Mouse (Mus musculus): ENCODE measurements around the gene Foxq1. TPM values are rescaled to one million over a fixed set of nuclear protein-coding genes. Genes with fewer than 3 reads are reported as not detected.

Gene Foxq1
- polyA plus RNA-seq, 1 experiment from 2014 or later = 0.70 TPM

DNA sequence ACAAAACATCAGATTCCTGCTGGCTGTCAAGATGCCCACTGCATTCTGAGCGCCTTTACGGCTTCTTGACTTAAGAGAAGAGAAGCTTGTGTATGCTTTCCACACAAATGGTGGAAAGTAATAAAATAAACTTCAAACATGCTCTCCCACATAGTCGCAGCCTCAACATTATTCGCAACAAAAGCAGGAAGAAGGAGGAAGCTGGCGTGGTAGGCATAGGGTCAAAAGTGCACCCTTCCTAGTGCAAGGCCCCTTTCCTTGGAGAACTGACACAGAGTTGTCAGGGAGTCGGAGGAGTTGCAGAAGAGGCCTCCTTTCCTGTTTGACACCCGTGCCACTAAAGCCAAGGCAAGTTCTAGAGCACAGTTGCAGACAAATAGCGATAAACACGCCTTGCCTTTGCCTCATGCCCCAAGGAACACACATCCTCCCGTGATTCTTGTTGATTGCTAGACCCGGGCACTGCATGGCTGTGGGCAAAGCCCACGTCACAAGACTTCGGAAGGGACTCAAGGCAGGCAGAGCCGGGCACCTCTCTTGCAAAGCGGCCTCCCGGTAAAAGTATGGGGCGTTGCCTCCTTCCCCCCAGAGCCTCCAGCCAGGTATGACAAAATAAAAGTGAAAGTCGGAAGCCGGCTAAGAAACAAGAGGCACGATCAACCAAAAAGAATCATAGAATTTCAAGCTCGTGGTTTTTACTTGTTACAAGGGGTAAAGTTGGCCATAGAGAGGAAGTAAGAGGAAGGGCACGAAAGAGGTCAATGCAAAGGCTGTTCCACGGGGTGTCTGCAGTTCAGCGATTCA is 1.2 kb downstream of the Foxq1 start:
- Histone ChIP-seq H3K36me3 (no peaks in the 10 kb centered on the region), H3K4me3 (peak overlapping the region; percentile 72), H3K9me3 (replicated peaks) (no peaks in the 10 kb centered on the region), H3K4me1 (peaks cover 28% of the 10 kb centered on the region), H3K27ac (replicated peaks) (no peak overlapping the region), H3K27me3 (ENCODE audit: low read depth, poor library complexity, severe bottlenecking) (peaks cover 87% of the 10 kb centered on the region)
- peak; percentile 38 for DNase-seq (ENCODE audit: low spot score)
- WGBS = 6% methylated on average over 24 of the region's 24 CpGs

DNA sequence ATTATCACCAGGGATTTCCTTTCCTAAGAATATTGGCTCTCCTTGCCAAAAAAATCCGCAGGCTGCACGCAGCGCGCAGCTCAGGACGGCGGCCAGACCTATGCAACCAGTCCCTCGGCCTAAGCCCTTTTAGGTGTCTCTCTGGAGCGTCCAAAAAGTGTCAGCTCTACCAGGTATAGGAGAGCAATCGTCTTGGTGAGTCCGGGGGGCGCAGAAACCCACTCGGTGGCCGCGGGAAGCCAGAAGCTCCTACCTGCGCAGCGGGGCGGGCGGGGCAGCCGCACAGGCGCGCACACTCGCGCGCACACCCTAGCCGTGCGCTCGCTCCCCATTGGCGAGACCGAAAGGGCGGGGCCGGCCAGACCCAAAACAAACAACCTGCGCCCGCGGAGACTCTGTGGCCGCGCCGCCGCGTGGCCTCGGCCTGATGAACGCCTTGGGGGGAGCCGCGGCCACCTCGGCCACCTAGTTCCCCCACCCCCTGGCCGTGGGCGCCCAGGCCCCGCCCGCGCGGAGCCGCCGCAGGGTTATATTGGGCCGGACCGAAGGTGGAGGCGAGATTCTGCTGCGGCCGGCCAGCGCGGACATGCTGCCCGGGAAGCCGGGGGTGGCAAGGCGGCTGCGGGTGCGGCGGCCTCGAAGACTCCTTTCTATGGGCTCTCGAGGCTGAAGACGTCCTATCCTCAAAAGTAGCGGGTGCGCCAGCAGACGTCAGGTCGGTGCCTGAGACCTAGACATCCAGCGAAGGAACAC is 2.0 kb downstream of the Foxq1 start:
- H3K27ac ChIP-seq (replicated peaks) = 0 out of 2 replicates have a peak overlapping the region, but pooled peaks have one; percentile 17
- whole genome bisulfite sequencing = under 1% methylated on average over 73 of the region's 73 CpGs
- H3K4me1 ChIP-seq = peaks cover 35% of the 10 kb centered on the region
- peak; percentile 56 for DNase-seq (ENCODE audit: low spot score)
- no peaks in the 10 kb centered on the region for H3K9me3 ChIP-seq (replicated peaks)
- H3K27me3 ChIP-seq (ENCODE audit: low read depth, poor library complexity, severe bottlenecking) = peaks cover 95% of the 10 kb centered on the region
- H3K4me3 ChIP-seq = peak overlapping the region; percentile 72
- H3K36me3 ChIP-seq = no peaks in the 10 kb centered on the region

DNA sequence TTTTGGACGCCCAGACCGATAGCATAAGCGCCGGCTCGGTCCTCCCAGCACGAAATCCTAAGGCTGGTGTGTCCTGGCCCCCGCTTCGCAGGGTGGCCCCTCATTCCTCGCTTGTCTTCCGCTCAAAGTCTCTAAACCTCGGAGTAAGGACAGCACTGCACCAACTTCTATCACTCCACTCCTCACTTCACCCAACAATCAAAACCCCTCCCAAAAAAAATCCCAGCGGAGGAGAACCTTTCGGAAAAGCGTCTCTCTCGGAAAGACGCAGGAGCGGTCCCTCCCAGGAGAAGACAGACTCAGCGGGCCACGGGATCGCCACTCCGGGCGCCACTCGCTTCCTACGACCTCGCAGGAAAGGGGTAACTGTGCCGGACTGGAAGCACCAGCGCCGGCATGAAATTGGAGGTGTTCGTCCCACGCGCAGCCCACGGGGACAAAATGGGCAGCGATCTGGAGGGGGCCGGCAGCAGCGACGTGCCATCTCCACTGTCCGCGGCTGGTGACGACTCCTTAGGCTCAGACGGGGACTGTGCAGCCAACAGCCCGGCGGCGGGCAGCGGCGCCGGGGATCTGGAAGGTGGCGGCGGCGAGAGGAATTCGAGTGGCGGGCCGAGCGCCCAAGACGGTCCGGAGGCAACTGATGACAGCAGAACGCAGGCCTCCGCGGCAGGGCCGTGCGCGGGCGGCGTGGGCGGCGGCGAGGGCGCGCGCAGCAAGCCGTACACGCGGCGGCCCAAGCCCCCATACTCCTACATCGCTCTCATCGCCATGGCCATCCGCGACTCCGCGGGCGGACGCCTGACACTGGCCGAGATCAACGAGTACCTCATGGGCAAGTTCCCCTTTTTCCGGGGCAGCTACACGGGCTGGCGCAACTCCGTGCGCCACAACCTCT is 2.8 kb downstream of the Foxq1 start, which contains the start of gene A530084C06Rik:
Gene A530084C06Rik, minus strand, starts transcription at position 813 of the 898 bp plus-strand sequence.
- Histone ChIP-seq H3K4me1 (peaks cover 35% of the 10 kb centered on the region), H3K36me3 (no peaks in the 10 kb centered on the region), H3K9me3 (replicated peaks) (no peaks in the 10 kb centered on the region), H3K27ac (replicated peaks) (peak within 1 kb of the TSS; percentile 38; the same call in 1 of the 2 replicates), H3K4me3 (peak within 1 kb of the TSS; percentile 72), H3K27me3 (ENCODE audit: low read depth, poor library complexity, severe bottlenecking) (peaks cover 100% of the 10 kb centered on the region)
- under 1% methylated on average over 88 of the region's 88 CpGs for WGBS
- peak; percentile 66 for DNase-seq (ENCODE audit: low spot score)

DNA sequence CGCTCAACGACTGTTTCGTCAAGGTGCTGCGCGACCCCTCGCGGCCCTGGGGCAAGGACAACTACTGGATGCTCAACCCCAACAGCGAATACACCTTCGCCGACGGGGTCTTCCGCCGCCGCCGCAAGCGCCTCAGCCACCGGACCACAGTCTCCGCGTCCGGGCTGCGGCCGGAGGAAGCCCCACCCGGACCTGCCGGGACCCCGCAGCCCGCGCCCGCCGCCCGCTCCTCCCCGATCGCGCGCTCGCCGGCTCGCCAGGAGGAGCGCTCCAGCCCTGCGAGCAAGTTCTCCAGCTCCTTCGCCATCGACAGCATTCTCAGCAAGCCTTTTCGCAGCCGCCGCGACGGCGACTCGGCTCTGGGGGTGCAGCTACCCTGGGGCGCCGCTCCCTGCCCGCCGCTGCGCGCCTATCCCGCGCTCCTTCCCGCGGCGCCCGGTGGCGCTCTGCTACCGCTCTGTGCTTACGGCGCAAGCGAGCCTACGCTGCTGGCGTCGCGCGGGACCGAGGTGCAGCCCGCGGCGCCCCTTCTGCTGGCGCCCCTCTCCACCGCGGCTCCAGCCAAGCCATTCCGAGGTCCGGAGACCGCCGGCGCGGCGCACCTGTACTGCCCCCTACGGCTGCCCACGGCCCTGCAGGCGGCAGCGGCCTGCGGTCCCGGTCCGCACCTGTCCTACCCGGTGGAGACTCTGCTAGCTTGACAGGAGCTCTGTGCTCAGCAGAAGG is 3.6 kb downstream of the Foxq1 start:
- Histone ChIP-seq H3K36me3 (no peaks in the 10 kb centered on the region), H3K4me1 (peaks cover 35% of the 10 kb centered on the region), H3K27ac (replicated peaks) (peak overlapping the region; percentile 38; the same call in 1 of the 2 replicates), H3K9me3 (replicated peaks) (no peaks in the 10 kb centered on the region), H3K4me3 (peak overlapping the region; percentile 72), H3K27me3 (ENCODE audit: low read depth, poor library complexity, severe bottlenecking) (peaks cover 100% of the 10 kb centered on the region)
- peak; percentile 70 for DNase-seq (ENCODE audit: low spot score)
- under 1% methylated on average over 92 of the region's 92 CpGs for WGBS

DNA sequence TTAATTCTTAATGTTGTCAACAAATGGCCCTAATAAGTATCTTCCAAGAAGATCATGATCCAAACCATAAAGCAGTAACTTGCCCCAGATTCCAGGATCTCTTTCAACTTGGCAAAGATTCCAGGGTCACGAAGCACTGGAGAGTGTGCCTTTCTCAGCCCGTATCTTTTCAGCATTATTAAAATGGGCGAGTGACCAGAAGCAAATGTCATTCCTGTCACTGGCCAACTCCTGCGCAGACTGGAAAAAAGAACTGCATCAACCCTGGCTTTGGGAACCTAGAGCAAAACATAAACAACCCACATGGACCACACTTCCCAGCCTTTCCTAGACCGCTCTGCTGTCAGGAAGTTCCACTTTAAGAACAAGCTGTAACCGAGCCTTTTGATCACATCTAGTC is 8.5 kb downstream of the Foxq1 start:
- no peak overlapping the region for H3K4me3 ChIP-seq
- no peak overlapping the region for H3K27ac ChIP-seq (replicated peaks)
- H3K27me3 ChIP-seq (ENCODE audit: low read depth, poor library complexity, severe bottlenecking) = peaks cover 68% of the 10 kb centered on the region
- no peaks in the 10 kb centered on the region for H3K9me3 ChIP-seq (replicated peaks)
- DNase-seq (ENCODE audit: low spot score) = no peak
- H3K36me3 ChIP-seq = no peaks in the 10 kb centered on the region
- 69% methylated on average over 6 of the region's 6 CpGs for WGBS
- H3K4me1 ChIP-seq = peaks cover 16% of the 10 kb centered on the region

DNA sequence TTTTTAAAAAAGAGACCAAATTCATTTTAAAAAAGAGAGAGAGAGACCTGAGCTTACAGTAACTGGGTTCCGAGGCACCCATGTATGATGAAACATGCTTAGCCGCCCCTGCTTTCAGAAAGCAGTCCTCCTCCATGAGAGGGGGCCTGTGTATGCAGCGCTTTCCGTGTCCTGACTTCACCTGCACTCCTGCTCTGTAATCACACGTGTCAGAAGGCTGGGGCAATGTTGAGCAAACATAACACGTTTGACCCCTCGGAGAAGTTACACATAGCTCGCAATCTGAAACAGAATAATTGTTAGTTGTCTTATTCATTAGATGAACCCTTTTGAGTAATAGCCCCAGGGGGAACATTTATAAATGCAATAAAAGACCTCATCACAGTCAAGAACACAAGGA is 11.2 kb downstream of the Foxq1 start:
- no peak for DNase-seq (ENCODE audit: low spot score)
- Histone ChIP-seq H3K27ac (replicated peaks) (no peak overlapping the region), H3K4me1 (peaks cover 11% of the 10 kb centered on the region), H3K9me3 (replicated peaks) (no peaks in the 10 kb centered on the region), H3K27me3 (ENCODE audit: low read depth, poor library complexity, severe bottlenecking) (peaks cover 41% of the 10 kb centered on the region), H3K4me3 (no peak overlapping the region), H3K36me3 (no peaks in the 10 kb centered on the region)
- WGBS = 84% methylated on average over 8 of the region's 8 CpGs

DNA sequence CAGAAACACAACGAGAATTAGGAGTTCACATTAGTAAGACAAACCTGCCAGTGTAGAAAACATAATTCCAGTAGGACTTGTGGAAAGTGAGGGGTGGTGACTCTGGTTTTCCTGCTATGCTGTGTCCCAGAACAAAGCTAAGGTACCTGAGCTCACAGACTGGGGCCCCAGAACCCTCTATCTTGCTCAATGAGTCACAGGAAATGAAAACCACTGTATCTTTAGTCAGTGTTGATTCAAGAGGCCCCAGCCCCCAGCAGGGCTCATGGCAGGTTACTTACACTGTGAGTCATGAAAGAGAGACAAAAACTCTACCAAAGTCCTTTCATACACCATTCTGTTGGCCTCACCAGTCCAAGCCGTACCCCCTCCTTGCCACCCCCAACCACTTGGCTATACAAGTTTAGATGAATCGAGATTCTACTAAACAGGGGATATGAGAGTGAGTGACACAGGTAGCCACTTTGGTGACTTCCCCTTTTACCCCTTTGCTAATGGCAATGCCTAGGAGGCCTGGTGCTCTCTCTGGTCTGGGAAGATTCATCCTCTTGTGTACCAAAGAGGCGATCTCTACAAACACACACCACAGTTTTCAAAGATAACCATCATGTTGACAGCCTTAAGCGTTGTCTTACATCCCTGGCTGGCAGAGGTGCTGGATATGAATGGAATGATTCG is 11.8 kb downstream of the Foxq1 start:
- H3K9me3 ChIP-seq (replicated peaks) = no peaks in the 10 kb centered on the region
- WGBS = 85% methylated on average over 6 of the region's 6 CpGs
- peaks cover 35% of the 10 kb centered on the region for H3K27me3 ChIP-seq (ENCODE audit: low read depth, poor library complexity, severe bottlenecking)
- H3K36me3 ChIP-seq = no peaks in the 10 kb centered on the region
- H3K4me1 ChIP-seq = peaks cover 4% of the 10 kb centered on the region; the same call in 1 of the 2 replicates
- DNase-seq (ENCODE audit: low spot score) = no peak
- H3K4me3 ChIP-seq = no peak overlapping the region
- H3K27ac ChIP-seq (replicated peaks) = no peak overlapping the region

DNA sequence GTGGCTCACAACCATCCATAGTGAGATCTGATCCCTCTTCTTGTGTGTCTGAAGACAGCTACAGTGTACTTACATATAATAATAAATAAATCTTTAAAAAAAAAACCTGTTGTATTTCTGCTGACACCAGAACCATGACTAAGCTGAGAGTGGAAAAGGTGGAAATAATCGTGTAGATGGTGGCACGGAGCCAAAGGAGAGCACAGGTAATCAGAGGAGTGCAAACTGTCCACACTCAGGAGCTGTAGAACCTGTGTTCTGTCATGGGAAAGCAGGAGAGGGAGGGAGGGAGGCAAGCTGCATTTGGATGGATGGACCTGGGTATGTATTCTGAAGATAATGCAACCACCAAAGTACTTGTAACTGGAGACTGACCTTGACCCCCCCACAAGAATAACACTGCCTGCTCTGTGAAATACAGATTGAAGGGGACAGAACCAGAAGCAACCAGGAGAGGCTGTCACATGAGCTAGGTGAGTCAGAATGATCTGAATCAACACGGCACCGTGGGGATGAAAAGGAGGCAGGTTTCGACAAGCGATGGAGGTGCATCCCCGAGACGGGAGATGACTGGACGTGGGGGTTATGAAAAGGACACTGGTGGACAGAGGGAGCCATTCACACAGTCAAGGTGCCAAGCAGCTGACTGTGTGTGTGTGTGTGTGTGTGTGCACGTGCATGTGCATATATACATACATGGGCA is 17.0 kb downstream of the Foxq1 start:
- Histone ChIP-seq H3K36me3 (no peaks in the 10 kb centered on the region), H3K27ac (replicated peaks) (no peak overlapping the region), H3K27me3 (ENCODE audit: low read depth, poor library complexity, severe bottlenecking) (no peaks in the 10 kb centered on the region; the same call in 1 of the 2 replicates), H3K9me3 (replicated peaks) (no peaks in the 10 kb centered on the region), H3K4me1 (peaks cover 8% of the 10 kb centered on the region), H3K4me3 (no peak overlapping the region)
- 89% methylated on average over 10 of the region's 10 CpGs for WGBS
- no peak for DNase-seq (ENCODE audit: low spot score)

DNA sequence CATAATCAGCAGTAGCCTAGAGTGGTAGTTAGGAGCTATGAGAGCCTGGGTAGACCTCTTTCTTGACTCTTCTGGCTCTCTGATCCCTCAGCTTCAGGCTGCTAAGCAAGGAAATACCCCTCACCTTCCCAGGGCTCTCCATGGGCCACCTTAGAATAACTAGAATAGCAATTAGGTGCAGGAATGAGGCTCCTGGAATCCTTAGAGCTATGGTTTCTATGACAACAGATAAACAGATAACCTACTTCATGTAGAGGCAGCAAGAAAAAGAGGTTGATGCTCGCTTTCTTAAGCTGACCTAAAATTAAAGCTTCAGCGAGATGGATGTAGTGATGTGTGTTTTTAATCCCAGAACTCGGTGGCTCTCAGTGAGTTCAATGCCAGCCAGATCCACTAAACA is 18.7 kb downstream of the Foxq1 start:
- H3K9me3 ChIP-seq (replicated peaks) = no peaks in the 10 kb centered on the region
- H3K4me1 ChIP-seq = peaks cover 15% of the 10 kb centered on the region
- WGBS = 79% methylated on average over 3 of the region's 3 CpGs
- H3K27me3 ChIP-seq (ENCODE audit: low read depth, poor library complexity, severe bottlenecking) = no peaks in the 10 kb centered on the region; the same call in 1 of the 2 replicates
- DNase-seq (ENCODE audit: low spot score) = no peak
- H3K4me3 ChIP-seq = no peak overlapping the region
- H3K27ac ChIP-seq (replicated peaks) = no peak overlapping the region
- H3K36me3 ChIP-seq = no peaks in the 10 kb centered on the region

DNA sequence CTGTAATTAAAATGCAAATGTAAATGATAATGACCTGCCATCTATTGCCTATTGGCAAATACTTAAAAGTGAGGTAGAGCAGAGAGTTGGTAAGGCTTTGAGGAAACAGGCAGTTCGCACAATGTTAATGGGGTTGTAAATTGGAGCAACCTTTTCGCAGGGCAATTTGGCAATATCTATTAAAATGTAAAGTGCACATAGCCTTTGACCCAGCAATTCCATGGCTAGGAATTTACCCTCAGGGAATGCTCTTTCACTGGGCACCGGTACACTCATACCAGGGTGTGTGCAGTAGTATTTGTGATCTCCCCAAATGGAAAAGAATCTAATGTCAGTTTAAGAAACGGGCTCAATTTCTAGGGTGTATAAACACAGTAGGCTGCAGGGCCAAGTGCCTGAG is 20.8 kb downstream of the Foxq1 start:
- no peak for DNase-seq (ENCODE audit: low spot score)
- peaks cover 15% of the 10 kb centered on the region for H3K4me1 ChIP-seq
- H3K27ac ChIP-seq (replicated peaks) = no peak overlapping the region
- H3K4me3 ChIP-seq = no peak overlapping the region
- H3K36me3 ChIP-seq = no peaks in the 10 kb centered on the region
- H3K27me3 ChIP-seq (ENCODE audit: low read depth, poor library complexity, severe bottlenecking) = no peaks in the 10 kb centered on the region
- no peaks in the 10 kb centered on the region for H3K9me3 ChIP-seq (replicated peaks)
- WGBS = 76% methylated on average over 4 of the region's 4 CpGs

DNA sequence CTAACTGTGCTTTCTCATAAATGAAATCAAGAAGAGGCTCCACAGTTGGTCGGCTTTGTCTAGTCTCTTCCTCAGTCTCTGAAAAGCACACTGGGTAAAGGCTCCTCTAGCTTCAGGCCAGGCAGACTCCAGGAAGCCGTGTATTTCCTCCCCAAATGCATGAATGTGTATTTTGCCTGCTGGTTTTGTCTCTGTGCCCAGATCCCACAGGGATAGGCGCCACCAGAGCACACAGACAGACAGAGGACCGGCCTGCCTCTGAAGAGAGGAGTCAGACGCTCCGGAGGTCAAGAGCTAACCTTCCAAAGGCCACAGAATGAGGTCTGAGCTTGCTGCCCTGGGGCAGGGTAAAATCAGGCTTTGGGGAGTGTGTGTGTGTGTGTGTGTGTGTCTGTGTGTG is 21.6 kb downstream of the Foxq1 start:
- Histone ChIP-seq H3K4me3 (no peak overlapping the region), H3K27ac (replicated peaks) (0 out of 2 replicates have a peak overlapping the region, but pooled peaks have one; percentile 9), H3K4me1 (peaks cover 15% of the 10 kb centered on the region), H3K27me3 (ENCODE audit: low read depth, poor library complexity, severe bottlenecking) (no peaks in the 10 kb centered on the region), H3K9me3 (replicated peaks) (no peaks in the 10 kb centered on the region), H3K36me3 (no peaks in the 10 kb centered on the region)
- 52% methylated on average over 6 of the region's 6 CpGs for WGBS
- DNase-seq (ENCODE audit: low spot score) = peak; percentile 15

All from midbrain, embryonic 10.5 days (tissue).